Mouse (Mus musculus): Measurements from ENCODE around the gene Ttll9. TPM values are rescaled to one million over a fixed set of nuclear protein-coding genes. Genes with fewer than 3 reads are reported as not detected.

The Ttll9 gene
- total and polyA plus RNA-seq, 2 experiments from 2014 or later: 4.3 to 8.0 TPM

DNA sequence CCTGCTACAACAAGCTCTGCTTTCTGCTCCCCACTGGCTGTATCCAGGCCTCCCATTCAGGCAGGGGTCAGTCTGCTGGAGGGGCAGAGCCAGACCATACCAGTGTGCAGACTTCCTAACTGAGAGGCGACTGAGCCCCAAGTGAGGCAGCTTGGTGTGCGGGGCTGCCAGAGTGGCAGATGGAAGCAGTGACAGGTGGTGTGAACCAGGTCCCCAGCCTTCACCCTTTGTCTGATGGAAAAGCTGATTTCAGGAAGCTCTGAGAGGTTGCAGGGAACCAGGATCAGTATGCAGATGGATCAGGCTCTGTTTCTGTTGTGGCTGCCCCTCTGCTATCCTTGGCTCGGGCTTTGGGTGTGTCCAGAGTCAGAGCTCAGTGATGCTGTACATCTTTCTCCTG, 38.7 kb upstream of the Ttll9 start:
- no peak for TF ChIP-seq CTCF (IDR thresholded peaks at IDR 0.05; ENCODE audit: low read depth)
- no peak overlapping the region for H3K4me2 ChIP-seq (ENCODE audit: low read depth)
- H3K27ac ChIP-seq (ENCODE audit: low read depth, low read length): no peak overlapping the region
- no peak for ATAC-seq
- H3K4me1 ChIP-seq (ENCODE audit: insufficient read depth): no peaks in the 10 kb centered on the region
- WGBS: 65% methylated on average over 3 of the region's 3 CpGs
- H3K9ac ChIP-seq: no peak overlapping the region
- no peaks in the 10 kb centered on the region for H3K9me3 ChIP-seq (ENCODE audit: low read length)
- H3K27me3 ChIP-seq (ENCODE audit: insufficient read depth, low read length): no peaks in the 10 kb centered on the region
- no peak overlapping the region for H3K4me3 ChIP-seq (ENCODE audit: low read depth, low read length)
- no peaks in the 10 kb centered on the region for H3K36me3 ChIP-seq (ENCODE audit: insufficient read depth)
- no peak for DNase-seq

DNA sequence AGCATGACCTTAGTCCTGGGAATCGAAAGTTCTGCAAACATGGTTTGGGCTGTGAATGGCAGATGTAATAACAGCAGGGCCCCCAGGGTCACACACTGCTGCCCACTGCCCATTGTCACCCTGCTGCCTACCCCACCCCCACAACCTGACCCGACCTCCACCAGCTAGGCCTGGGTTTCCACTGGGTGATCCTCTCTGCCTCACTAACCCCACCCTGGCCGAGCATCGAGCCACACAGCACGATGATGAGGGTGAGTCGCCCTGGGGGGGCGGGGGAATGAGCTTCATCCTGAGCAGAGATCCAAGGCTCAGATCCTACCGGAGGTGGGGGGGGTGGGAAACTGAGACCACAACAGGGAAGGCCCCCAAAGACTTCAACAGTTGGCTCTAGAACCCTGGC, 38.2 kb upstream of the Ttll9 start:
- Histone ChIP-seq H3K4me1 (ENCODE audit: insufficient read depth) (no peaks in the 10 kb centered on the region), H3K9me3 (ENCODE audit: low read length) (no peaks in the 10 kb centered on the region), H3K4me3 (ENCODE audit: low read depth, low read length) (no peak overlapping the region), H3K27ac (ENCODE audit: low read depth, low read length) (no peak overlapping the region), H3K36me3 (ENCODE audit: insufficient read depth) (no peaks in the 10 kb centered on the region), H3K4me2 (ENCODE audit: low read depth) (no peak overlapping the region), H3K9ac (no peak overlapping the region), H3K27me3 (ENCODE audit: insufficient read depth, low read length) (no peaks in the 10 kb centered on the region)
- 71% methylated on average over 8 of the region's 8 CpGs for WGBS
- no peak for ATAC-seq
- no peak for TF ChIP-seq CTCF (IDR thresholded peaks at IDR 0.05; ENCODE audit: low read depth)
- no peak for DNase-seq

DNA sequence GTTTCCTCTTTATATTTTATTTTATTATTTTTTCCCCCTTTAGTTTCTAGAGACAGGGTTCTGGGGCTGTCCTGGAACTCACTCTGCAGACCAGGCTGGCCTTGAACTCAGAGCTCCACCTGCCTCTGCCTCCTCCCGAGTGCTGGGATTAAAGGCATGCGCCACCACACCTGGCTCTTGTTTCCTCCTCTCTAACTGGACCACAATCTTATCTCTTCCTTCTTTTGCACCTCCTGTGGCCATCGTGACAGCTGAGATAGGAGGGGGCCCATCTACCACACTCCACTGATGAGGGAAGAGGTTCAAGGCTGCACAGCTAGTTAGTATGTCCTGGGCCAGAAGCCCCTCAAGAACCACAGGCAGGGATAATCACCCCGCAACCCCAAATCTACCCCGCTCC, 37.7 kb upstream of the Ttll9 start:
- no peak overlapping the region for H3K27ac ChIP-seq (ENCODE audit: low read depth, low read length)
- H3K9me3 ChIP-seq (ENCODE audit: low read length): no peaks in the 10 kb centered on the region
- ATAC-seq: no peak
- no peaks in the 10 kb centered on the region for H3K4me1 ChIP-seq (ENCODE audit: insufficient read depth)
- no peak for DNase-seq
- no peak for TF ChIP-seq CTCF (IDR thresholded peaks at IDR 0.05; ENCODE audit: low read depth)
- no peak overlapping the region for H3K9ac ChIP-seq
- H3K4me3 ChIP-seq (ENCODE audit: low read depth, low read length): no peak overlapping the region
- H3K36me3 ChIP-seq (ENCODE audit: insufficient read depth): no peaks in the 10 kb centered on the region
- WGBS: 87% methylated on average over 5 of the region's 5 CpGs
- H3K27me3 ChIP-seq (ENCODE audit: insufficient read depth, low read length): no peaks in the 10 kb centered on the region
- H3K4me2 ChIP-seq (ENCODE audit: low read depth): no peak overlapping the region

DNA sequence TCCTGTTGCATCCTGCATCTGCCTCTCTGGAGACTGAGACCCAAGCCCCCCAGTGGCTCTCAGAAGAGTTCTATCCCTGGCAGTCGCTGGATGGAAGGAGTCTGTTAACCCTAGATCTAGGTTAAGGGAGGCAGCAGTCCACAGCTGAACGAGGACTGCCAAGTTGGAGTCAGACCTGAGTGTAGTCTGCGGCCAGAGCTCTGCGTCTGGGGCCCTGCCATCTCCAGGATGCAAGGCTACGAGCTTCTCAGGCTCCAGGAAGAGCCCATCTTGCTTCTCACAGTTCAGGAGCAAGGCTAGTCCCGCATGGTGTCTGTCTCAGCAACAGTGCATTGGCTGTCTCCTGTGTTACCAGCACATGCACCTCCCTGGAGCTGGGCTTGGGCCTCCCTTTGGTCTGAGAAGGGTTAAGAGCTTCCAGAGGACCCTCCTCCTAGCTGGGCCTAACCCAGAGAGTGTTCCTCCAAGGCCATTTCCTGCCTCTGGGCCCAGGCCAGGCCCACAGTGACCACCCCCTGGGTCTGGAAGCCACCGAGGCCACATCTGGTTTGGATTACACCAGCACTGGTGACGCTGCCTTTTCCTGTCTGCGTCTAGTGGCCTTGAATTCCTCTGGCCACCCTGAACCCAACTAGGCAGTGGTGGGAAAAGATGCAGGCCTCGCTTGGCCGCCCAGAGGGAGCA, 37.0 kb upstream of the Ttll9 start:
- Histone ChIP-seq H3K4me3 (ENCODE audit: low read depth, low read length) (no peak overlapping the region), H3K27ac (ENCODE audit: low read depth, low read length) (no peak overlapping the region), H3K4me2 (ENCODE audit: low read depth) (no peak overlapping the region), H3K36me3 (ENCODE audit: insufficient read depth) (no peaks in the 10 kb centered on the region), H3K4me1 (ENCODE audit: insufficient read depth) (no peaks in the 10 kb centered on the region), H3K9ac (no peak overlapping the region), H3K9me3 (ENCODE audit: low read length) (no peaks in the 10 kb centered on the region), H3K27me3 (ENCODE audit: insufficient read depth, low read length) (no peaks in the 10 kb centered on the region)
- TF ChIP-seq CTCF (IDR thresholded peaks at IDR 0.05; ENCODE audit: low read depth): no peak
- WGBS: 72% methylated on average over 11 of the region's 11 CpGs
- DNase-seq: no peak
- ATAC-seq: no peak

DNA sequence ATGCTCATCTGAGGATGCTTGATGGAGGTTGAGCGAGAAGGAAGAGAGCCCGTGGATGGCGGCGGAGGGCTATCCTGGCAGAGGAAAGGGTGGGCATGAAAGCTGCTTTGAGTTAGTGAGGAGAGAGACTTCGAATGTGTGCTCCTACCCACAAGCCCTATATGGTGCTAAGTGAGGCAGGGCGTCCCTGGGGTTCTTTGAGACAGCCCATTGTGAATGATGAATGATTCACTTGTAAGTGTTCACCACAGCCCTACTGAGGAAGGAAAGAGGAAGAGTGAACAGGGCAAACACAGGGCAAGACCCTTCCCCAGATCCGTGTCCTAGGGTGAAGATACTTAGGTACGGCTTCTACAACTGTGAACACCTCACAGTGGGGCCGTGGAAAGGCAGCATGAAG, 35.4 kb upstream of the Ttll9 start:
- no peak overlapping the region for H3K9ac ChIP-seq
- WGBS: 79% methylated on average over 9 of the region's 9 CpGs
- no peaks in the 10 kb centered on the region for H3K4me1 ChIP-seq (ENCODE audit: insufficient read depth)

DNA sequence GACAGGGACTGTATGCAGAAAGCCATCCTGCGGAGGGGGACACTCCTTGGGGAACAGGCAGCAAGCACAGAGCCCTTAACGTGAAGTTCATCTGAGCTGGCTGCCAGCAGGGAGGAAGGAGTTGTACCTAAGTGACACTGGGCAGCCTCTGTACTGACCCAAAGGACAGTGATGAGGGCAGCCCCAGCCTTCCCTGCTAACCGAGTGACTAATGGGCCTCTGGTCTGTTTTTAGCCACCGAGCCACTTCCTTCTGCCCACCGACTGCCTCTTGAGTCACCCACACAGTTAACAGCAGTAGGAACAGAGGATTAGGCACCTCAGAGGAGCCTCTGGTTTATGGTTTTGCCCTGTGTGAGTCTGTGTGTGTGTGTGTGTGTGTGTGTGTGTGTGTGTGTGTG, 34.9 kb upstream of the Ttll9 start:
- H3K4me1 ChIP-seq (ENCODE audit: insufficient read depth): no peaks in the 10 kb centered on the region
- no peak for DNase-seq
- no peak overlapping the region for H3K9ac ChIP-seq
- H3K27me3 ChIP-seq (ENCODE audit: insufficient read depth, low read length): no peaks in the 10 kb centered on the region
- H3K4me3 ChIP-seq (ENCODE audit: low read depth, low read length): no peak overlapping the region
- 84% methylated on average over 5 of the region's 5 CpGs for WGBS
- TF ChIP-seq CTCF (IDR thresholded peaks at IDR 0.05; ENCODE audit: low read depth): no peak
- no peak overlapping the region for H3K27ac ChIP-seq (ENCODE audit: low read depth, low read length)
- H3K4me2 ChIP-seq (ENCODE audit: low read depth): no peak overlapping the region
- H3K36me3 ChIP-seq (ENCODE audit: insufficient read depth): no peaks in the 10 kb centered on the region
- no peaks in the 10 kb centered on the region for H3K9me3 ChIP-seq (ENCODE audit: low read length)
- ATAC-seq: no peak

More for the DNA sequence above, 35.4 kb upstream of the Ttll9 start:
- no peak overlapping the region for H3K27ac ChIP-seq (ENCODE audit: low read depth, low read length)
- H3K27me3 ChIP-seq (ENCODE audit: insufficient read depth, low read length): no peaks in the 10 kb centered on the region
- H3K4me2 ChIP-seq (ENCODE audit: low read depth): no peak overlapping the region
- DNase-seq (no peak), ATAC-seq (no peak)
- H3K9me3 ChIP-seq (ENCODE audit: low read length): no peaks in the 10 kb centered on the region
- H3K36me3 ChIP-seq (ENCODE audit: insufficient read depth): no peaks in the 10 kb centered on the region
- H3K4me3 ChIP-seq (ENCODE audit: low read depth, low read length): no peak overlapping the region
- TF ChIP-seq CTCF (IDR thresholded peaks at IDR 0.05; ENCODE audit: low read depth): no peak

DNA sequence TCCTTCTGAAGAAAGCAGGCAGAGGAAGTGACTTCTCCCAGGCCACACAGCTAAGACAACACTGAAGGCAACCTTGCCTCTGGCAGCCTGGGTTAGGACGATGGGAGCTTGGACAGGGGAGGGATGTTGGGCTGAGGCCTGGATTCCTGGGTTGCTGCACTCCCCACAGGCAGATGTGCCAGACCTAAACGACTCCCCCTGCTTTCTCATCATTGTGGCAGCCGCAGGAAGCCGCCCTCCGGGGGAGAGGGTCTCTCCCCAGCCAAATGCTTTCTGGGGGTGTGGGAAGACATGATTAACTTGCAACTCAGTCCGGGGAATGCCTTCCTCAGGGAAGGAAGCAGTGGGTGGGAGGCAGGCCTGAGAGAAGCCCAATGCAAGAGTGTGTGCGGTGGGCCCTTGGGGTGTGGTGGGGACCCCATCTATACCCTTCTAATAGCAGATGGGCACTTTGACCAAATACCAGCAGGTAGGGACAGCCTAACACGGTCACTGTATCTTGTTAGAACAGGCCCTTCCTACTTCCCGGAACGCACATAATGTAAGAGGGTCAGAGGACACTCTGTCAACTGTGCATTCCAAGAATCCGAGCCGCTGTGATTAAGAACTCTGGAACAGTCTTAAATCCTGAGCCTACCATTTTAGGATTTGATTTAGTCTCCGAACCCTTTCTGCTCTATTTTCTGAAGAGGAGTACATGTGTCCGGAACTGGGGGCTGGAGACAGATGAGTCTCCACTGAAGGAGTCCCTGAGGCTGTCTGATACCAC, 33.9 kb upstream of the Ttll9 start:
- no peaks in the 10 kb centered on the region for H3K27me3 ChIP-seq (ENCODE audit: insufficient read depth, low read length)
- H3K4me1 ChIP-seq (ENCODE audit: insufficient read depth): no peaks in the 10 kb centered on the region
- H3K27ac ChIP-seq (ENCODE audit: low read depth, low read length): no peak overlapping the region
- no peak overlapping the region for H3K4me3 ChIP-seq (ENCODE audit: low read depth, low read length)
- 57% methylated on average over 14 of the region's 14 CpGs for WGBS
- DNase-seq (no peak), ATAC-seq (no peak)
- H3K36me3 ChIP-seq (ENCODE audit: insufficient read depth): no peaks in the 10 kb centered on the region
- no peak overlapping the region for H3K4me2 ChIP-seq (ENCODE audit: low read depth)
- H3K9me3 ChIP-seq (ENCODE audit: low read length): no peaks in the 10 kb centered on the region
- TF ChIP-seq CTCF (IDR thresholded peaks at IDR 0.05; ENCODE audit: low read depth): no peak
- H3K9ac ChIP-seq: no peak overlapping the region

Data from forebrain, postnatal 0 days (tissue).